Mouse (Mus musculus): Measurements from ENCODE around the gene Ppp1r18. TPM values are rescaled to one million over a fixed set of nuclear protein-coding genes. Genes with fewer than 3 reads are reported as not detected.
"Not testable (repeated sequence)": the region's sequence is repeated elsewhere in the genome, so short reads cannot be mapped to it uniquely, and the experiment has no call there.

The Ppp1r18 gene
- polyA plus RNA-seq, 1 experiment from 2014 or later = 24.9 TPM

- WGBS = 8% methylated on average over 24 of the region's 24 CpGs
- Histone ChIP-seq H3K4me1 (replicated peaks; ENCODE audit: control insufficient read depth, insufficient read depth, low read length) (peaks cover 49% of the 10 kb centered on the region), H3K9ac (replicated peaks; ENCODE audit: low read depth, low read length) (peak overlapping the region; percentile 83), H3K9me3 (ENCODE audit: control insufficient read depth, low read length) (no peaks in the 10 kb centered on the region), H3K36me3 (ENCODE audit: control insufficient read depth, insufficient read depth) (peaks cover 37% of the 10 kb centered on the region), H3K4me2 (ENCODE audit: low read length) (peak overlapping the region; percentile 84), H3K4me3 (replicated peaks; ENCODE audit: low read length) (peak overlapping the region; percentile 63), H3K27ac (ENCODE audit: low read length) (peak overlapping the region; percentile 94), H3K27me3 (replicated peaks; ENCODE audit: control insufficient read depth, insufficient read depth, low read length) (no peaks in the 10 kb centered on the region)
- ATAC-seq = no peak
These were observed 29.0 kb upstream of the Ppp1r18 start for GRCm38 (mm10) chr17:35836178-35836965.

- Histone ChIP-seq H3K9ac (replicated peaks; ENCODE audit: low read depth, low read length) (peak overlapping the region; percentile 83), H3K27me3 (replicated peaks; ENCODE audit: control insufficient read depth, insufficient read depth, low read length) (no peaks in the 10 kb centered on the region), H3K4me2 (ENCODE audit: low read length) (peak overlapping the region; percentile 84), H3K4me1 (replicated peaks; ENCODE audit: control insufficient read depth, insufficient read depth, low read length) (peaks cover 52% of the 10 kb centered on the region), H3K36me3 (ENCODE audit: control insufficient read depth, insufficient read depth) (peaks cover 37% of the 10 kb centered on the region), H3K4me3 (replicated peaks; ENCODE audit: low read length) (peak overlapping the region; percentile 63), H3K27ac (ENCODE audit: low read length) (peak overlapping the region; percentile 94), H3K9me3 (ENCODE audit: control insufficient read depth, low read length) (no peaks in the 10 kb centered on the region)
- peak; percentile 34 for ATAC-seq
- WGBS = under 1% methylated on average over 25 of the region's 25 CpGs
These were observed 28.4 kb upstream of the Ppp1r18 start for GRCm38 (mm10) chr17:35836991-35837422.

GRCm38 (mm10) chr17:35837487-35837886, 27.9 kb upstream of the Ppp1r18 start:
- no peak for ATAC-seq
- H3K27ac ChIP-seq (ENCODE audit: low read length) = peak overlapping the region; percentile 94
- no peaks in the 10 kb centered on the region for H3K9me3 ChIP-seq (ENCODE audit: control insufficient read depth, low read length)
- under 1% methylated on average over 18 of the region's 18 CpGs for WGBS
- peaks cover 35% of the 10 kb centered on the region for H3K36me3 ChIP-seq (ENCODE audit: control insufficient read depth, insufficient read depth)
- peak overlapping the region; percentile 83 for H3K9ac ChIP-seq (replicated peaks; ENCODE audit: low read depth, low read length)
- peak overlapping the region; percentile 63 for H3K4me3 ChIP-seq (replicated peaks; ENCODE audit: low read length)
- peak overlapping the region; percentile 2; the same call in 1 of the 2 replicates for H3K4me2 ChIP-seq (ENCODE audit: low read length)
- no peaks in the 10 kb centered on the region for H3K27me3 ChIP-seq (replicated peaks; ENCODE audit: control insufficient read depth, insufficient read depth, low read length)
- H3K4me1 ChIP-seq (replicated peaks; ENCODE audit: control insufficient read depth, insufficient read depth, low read length) = peaks cover 56% of the 10 kb centered on the region

GRCm38 (mm10) chr17:35838122-35838544, 27.3 kb upstream of the Ppp1r18 start, which contains the start of gene Tubb5:
Gene Tubb5, minus strand, starts transcription at chr17:35838306.
- Histone ChIP-seq H3K4me1 (replicated peaks; ENCODE audit: control insufficient read depth, insufficient read depth, low read length) (peaks cover 53% of the 10 kb centered on the region), H3K9ac (replicated peaks; ENCODE audit: low read depth, low read length) (peak within 1 kb of the TSS; percentile 83), H3K4me3 (replicated peaks; ENCODE audit: low read length) (peak within 1 kb of the TSS; percentile 63), H3K9me3 (ENCODE audit: control insufficient read depth, low read length) (no peaks in the 10 kb centered on the region), H3K27me3 (replicated peaks; ENCODE audit: control insufficient read depth, insufficient read depth, low read length) (no peaks in the 10 kb centered on the region), H3K4me2 (ENCODE audit: low read length) (peak within 1 kb of the TSS; percentile 78), H3K27ac (ENCODE audit: low read length) (peak within 1 kb of the TSS; percentile 94), H3K36me3 (ENCODE audit: control insufficient read depth, insufficient read depth) (peaks cover 29% of the 10 kb centered on the region)
- WGBS = 1% methylated on average over 29 of the region's 29 CpGs
- ATAC-seq = peak; percentile 77

- peaks cover 48% of the 10 kb centered on the region for H3K4me1 ChIP-seq (replicated peaks; ENCODE audit: control insufficient read depth, insufficient read depth, low read length)
These were observed 26.8 kb upstream of the Ppp1r18 start for GRCm38 (mm10) chr17:35838570-35838969.

GRCm38 (mm10) chr17:35839002-35839401, 26.4 kb upstream of the Ppp1r18 start:
- not testable (repeated sequence) for ATAC-seq; H3K9me3 ChIP-seq (ENCODE audit: control insufficient read depth, low read length); H3K27me3 ChIP-seq (replicated peaks; ENCODE audit: control insufficient read depth, insufficient read depth, low read length)
- Histone ChIP-seq H3K4me3 (replicated peaks; ENCODE audit: low read length) (peak overlapping the region; percentile 63), H3K4me1 (replicated peaks; ENCODE audit: control insufficient read depth, insufficient read depth, low read length) (peaks cover 44% of the 10 kb centered on the region), H3K36me3 (ENCODE audit: control insufficient read depth, insufficient read depth) (peaks cover 24% of the 10 kb centered on the region), H3K27ac (ENCODE audit: low read length) (peak overlapping the region; percentile 94), H3K4me2 (ENCODE audit: low read length) (peak overlapping the region; percentile 78), H3K9ac (replicated peaks; ENCODE audit: low read depth, low read length) (peak overlapping the region; percentile 61)
- WGBS = 41% methylated on average over 3 of the region's 3 CpGs

More at GRCm38 (mm10) chr17:35838570-35838969, 26.8 kb upstream of the Ppp1r18 start:
- ATAC-seq = no peak
- H3K36me3 ChIP-seq (ENCODE audit: control insufficient read depth, insufficient read depth) = peaks cover 27% of the 10 kb centered on the region
- WGBS = 0% methylated on average over 5 of the region's 5 CpGs
- no peaks in the 10 kb centered on the region for H3K9me3 ChIP-seq (ENCODE audit: control insufficient read depth, low read length)
- H3K4me3 ChIP-seq (replicated peaks; ENCODE audit: low read length) = peak overlapping the region; percentile 63
- H3K9ac ChIP-seq (replicated peaks; ENCODE audit: low read depth, low read length) = peak overlapping the region; percentile 61
- H3K4me2 ChIP-seq (ENCODE audit: low read length) = peak overlapping the region; percentile 78
- peak overlapping the region; percentile 94 for H3K27ac ChIP-seq (ENCODE audit: low read length)
- H3K27me3 ChIP-seq (replicated peaks; ENCODE audit: control insufficient read depth, insufficient read depth, low read length) = no peaks in the 10 kb centered on the region

- H3K4me1 ChIP-seq (replicated peaks; ENCODE audit: control insufficient read depth, insufficient read depth, low read length) = peaks cover 29% of the 10 kb centered on the region
- no peaks in the 10 kb centered on the region for H3K9me3 ChIP-seq (ENCODE audit: control insufficient read depth, low read length)
- no peak for ATAC-seq
- peaks cover 13% of the 10 kb centered on the region for H3K36me3 ChIP-seq (ENCODE audit: control insufficient read depth, insufficient read depth)
- H3K4me2 ChIP-seq (ENCODE audit: low read length) = peak overlapping the region; percentile 44
- peak overlapping the region; percentile 69 for H3K4me3 ChIP-seq (replicated peaks; ENCODE audit: low read length)
- no peaks in the 10 kb centered on the region for H3K27me3 ChIP-seq (replicated peaks; ENCODE audit: control insufficient read depth, insufficient read depth, low read length)
- peak overlapping the region; percentile 72; the same call in 1 of the 2 replicates for H3K27ac ChIP-seq (ENCODE audit: low read length)
- peak overlapping the region; percentile 45 for H3K9ac ChIP-seq (replicated peaks; ENCODE audit: low read depth, low read length)
- 58% methylated on average over 14 of the region's 14 CpGs for WGBS
These were observed 24.8 kb upstream of the Ppp1r18 start for GRCm38 (mm10) chr17:35840561-35840960.

- under 1% methylated on average over 59 of the region's 59 CpGs for WGBS
- no peaks in the 10 kb centered on the region for H3K9me3 ChIP-seq (ENCODE audit: control insufficient read depth, low read length)
- ATAC-seq = peak; percentile 90
- H3K27me3 ChIP-seq (replicated peaks; ENCODE audit: control insufficient read depth, insufficient read depth, low read length) = no peaks in the 10 kb centered on the region
- H3K4me1 ChIP-seq (replicated peaks; ENCODE audit: control insufficient read depth, insufficient read depth, low read length) = peaks cover 23% of the 10 kb centered on the region
- H3K4me3 ChIP-seq (replicated peaks; ENCODE audit: low read length) = peak within 1 kb of the TSS; percentile 69
- peak within 1 kb of the TSS; percentile 65 for H3K9ac ChIP-seq (replicated peaks; ENCODE audit: low read depth, low read length)
- peak within 1 kb of the TSS; percentile 80 for H3K27ac ChIP-seq (ENCODE audit: low read length)
- H3K4me2 ChIP-seq (ENCODE audit: low read length) = peak within 1 kb of the TSS; percentile 82
- H3K36me3 ChIP-seq (ENCODE audit: control insufficient read depth, insufficient read depth) = peaks cover 13% of the 10 kb centered on the region
These were observed 24.1 kb upstream of the Ppp1r18 start, which contains the start of gene Mdc1 for GRCm38 (mm10) chr17:35841076-35841950. Gene Mdc1, plus strand, starts transcription at chr17:35841515.

- Histone ChIP-seq H3K4me2 (ENCODE audit: low read length) (peak overlapping the region; percentile 82), H3K4me3 (replicated peaks; ENCODE audit: low read length) (peak overlapping the region; percentile 69), H3K27ac (ENCODE audit: low read length) (peak overlapping the region; percentile 80), H3K9ac (replicated peaks; ENCODE audit: low read depth, low read length) (peak overlapping the region; percentile 65), H3K27me3 (replicated peaks; ENCODE audit: control insufficient read depth, insufficient read depth, low read length) (no peaks in the 10 kb centered on the region), H3K4me1 (replicated peaks; ENCODE audit: control insufficient read depth, insufficient read depth, low read length) (peaks cover 23% of the 10 kb centered on the region), H3K9me3 (ENCODE audit: control insufficient read depth, low read length) (no peaks in the 10 kb centered on the region), H3K36me3 (ENCODE audit: control insufficient read depth, insufficient read depth) (peaks cover 10% of the 10 kb centered on the region)
- whole genome bisulfite sequencing = 21% methylated on average over 11 of the region's 11 CpGs
- no peak for ATAC-seq
These were observed 23.4 kb upstream of the Ppp1r18 start for GRCm38 (mm10) chr17:35842006-35842405.
